Mouse (Mus musculus): ENCODE results near the gene Mib2. TPM values are rescaled to one million over a fixed set of nuclear protein-coding genes. Genes with fewer than 3 reads are reported as not detected.
"Not testable (repeated sequence)": the region's sequence is repeated elsewhere in the genome, so short reads cannot be mapped to it uniquely, and the experiment has no call there.

The Mib2 gene
- polyA plus RNA-seq, 1 experiment from 2014 or later = 20.0 TPM

- Histone ChIP-seq H3K36me3 (replicated peaks) (peaks cover 36% of the 10 kb centered on the region), H3K9me3 (no peaks in the 10 kb centered on the region), H3K4me1 (peaks cover 16% of the 10 kb centered on the region), H3K4me3 (no peak overlapping the region), H3K27me3 (replicated peaks; ENCODE audit: low read depth, poor library complexity, severe bottlenecking) (peaks cover 34% of the 10 kb centered on the region), H3K27ac (replicated peaks) (no peak overlapping the region)
- WGBS = 93% methylated on average over 10 of the region's 10 CpGs
- no peak for DNase-seq (ENCODE audit: low spot score)
These were observed 10.0 kb downstream of the Mib2 start for GRCm38 (mm10) chr4:155658961-155659360.

DNA sequence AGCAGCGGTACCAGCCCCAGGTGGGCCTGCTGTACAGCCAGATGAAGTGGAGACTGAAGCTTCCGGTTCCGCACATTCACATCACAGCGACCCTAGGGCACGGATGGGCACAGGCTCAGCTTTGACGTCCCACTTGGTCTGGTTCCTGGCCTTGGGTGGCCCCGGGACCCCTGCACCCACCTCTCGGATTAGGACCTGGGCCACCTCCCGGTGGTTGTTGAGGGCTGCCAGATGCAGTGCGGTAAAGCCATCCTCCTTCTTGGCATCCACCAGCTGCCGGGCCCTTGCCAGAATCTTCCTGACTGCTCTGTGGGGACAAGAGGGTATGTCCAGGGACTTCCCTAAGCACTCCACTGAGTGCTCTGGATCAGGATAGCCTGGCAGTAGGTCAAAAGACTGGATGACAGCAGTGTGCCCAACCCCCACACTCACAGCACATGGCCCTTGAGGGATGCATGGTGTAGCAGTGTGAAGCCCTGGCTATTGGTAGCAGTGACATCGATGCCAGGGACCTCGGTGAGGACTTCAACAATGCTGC is 12.7 kb downstream of the Mib2 start:
- Histone ChIP-seq H3K27ac (replicated peaks) (no peak overlapping the region), H3K27me3 (replicated peaks; ENCODE audit: low read depth, poor library complexity, severe bottlenecking) (peaks cover 61% of the 10 kb centered on the region), H3K4me1 (peaks cover 43% of the 10 kb centered on the region), H3K36me3 (replicated peaks) (peaks cover 45% of the 10 kb centered on the region), H3K9me3 (no peaks in the 10 kb centered on the region), H3K4me3 (no peak overlapping the region)
- 92% methylated on average over 13 of the region's 13 CpGs for WGBS
- DNase-seq (ENCODE audit: low spot score) = no peak

DNA sequence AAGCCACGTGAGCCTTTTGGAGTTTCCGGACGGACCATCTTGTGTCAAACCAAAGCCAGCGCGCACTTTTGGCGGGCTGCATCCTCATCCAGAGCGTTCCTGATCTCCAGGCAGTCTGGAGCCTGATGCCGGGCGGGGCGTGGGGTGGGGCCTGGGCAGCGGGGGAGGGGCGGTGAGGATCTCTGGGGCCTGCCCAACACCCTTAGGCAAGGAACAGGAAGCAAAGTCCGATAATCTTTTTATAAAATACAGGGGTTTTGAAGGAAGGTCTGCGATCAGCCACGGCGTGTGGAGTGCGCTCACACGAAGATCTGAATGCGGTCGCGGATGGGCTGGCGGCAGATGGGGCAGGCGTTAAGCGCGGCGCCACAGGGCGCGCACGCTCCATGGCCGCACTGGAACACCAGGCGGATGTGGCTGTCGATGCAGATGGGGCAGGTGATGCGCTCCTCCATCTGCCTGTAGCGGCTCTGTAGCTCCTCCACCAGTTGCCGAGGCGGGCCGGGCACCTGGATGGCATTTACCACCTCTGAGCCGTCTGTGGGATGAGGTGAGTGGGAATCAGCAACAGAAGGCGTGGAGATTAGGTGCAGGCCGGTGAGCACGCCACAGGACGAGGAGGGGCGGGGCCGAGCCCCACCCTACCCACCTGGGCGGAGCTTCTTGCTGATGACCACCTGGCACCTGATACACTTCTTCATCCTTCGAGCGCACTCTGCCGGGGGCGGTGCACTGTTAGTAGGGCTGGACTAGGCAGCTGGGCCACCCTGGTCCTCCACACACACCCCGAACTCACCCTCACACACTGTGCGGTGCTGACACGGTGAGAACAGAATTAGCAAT is 14.3 kb downstream of the Mib2 start:
- Histone ChIP-seq H3K9me3 (no peaks in the 10 kb centered on the region), H3K36me3 (replicated peaks) (peaks cover 52% of the 10 kb centered on the region), H3K27ac (replicated peaks) (peak overlapping the region; percentile 58; the same call in 1 of the 2 replicates), H3K4me3 (peak overlapping the region; percentile 61), H3K4me1 (peaks cover 44% of the 10 kb centered on the region), H3K27me3 (replicated peaks; ENCODE audit: low read depth, poor library complexity, severe bottlenecking) (peaks cover 72% of the 10 kb centered on the region)
- peak; percentile 77 for DNase-seq (ENCODE audit: low spot score)
- WGBS = 1% methylated on average over 52 of the region's 52 CpGs

GRCm38 (mm10) chr4:155654183-155654455 is 14.9 kb downstream of the Mib2 start:
- Histone ChIP-seq H3K9me3 (no peaks in the 10 kb centered on the region), H3K27me3 (replicated peaks; ENCODE audit: low read depth, poor library complexity, severe bottlenecking) (peaks cover 72% of the 10 kb centered on the region), H3K36me3 (replicated peaks) (peaks cover 56% of the 10 kb centered on the region), H3K4me1 (peaks cover 44% of the 10 kb centered on the region), H3K4me3 (peak overlapping the region; percentile 61), H3K27ac (replicated peaks) (peak overlapping the region; percentile 58; the same call in 1 of the 2 replicates)
- 2% methylated on average over 6 of the region's 6 CpGs for WGBS
- no peak for DNase-seq (ENCODE audit: low spot score)

- H3K27ac ChIP-seq (replicated peaks) = peak overlapping the region; percentile 78; the same call in 1 of the 2 replicates
- DNase-seq (ENCODE audit: low spot score) = peak; percentile 63
These were observed 15.4 kb downstream of the Mib2 start for GRCm38 (mm10) chr4:155653451-155654182.

DNA sequence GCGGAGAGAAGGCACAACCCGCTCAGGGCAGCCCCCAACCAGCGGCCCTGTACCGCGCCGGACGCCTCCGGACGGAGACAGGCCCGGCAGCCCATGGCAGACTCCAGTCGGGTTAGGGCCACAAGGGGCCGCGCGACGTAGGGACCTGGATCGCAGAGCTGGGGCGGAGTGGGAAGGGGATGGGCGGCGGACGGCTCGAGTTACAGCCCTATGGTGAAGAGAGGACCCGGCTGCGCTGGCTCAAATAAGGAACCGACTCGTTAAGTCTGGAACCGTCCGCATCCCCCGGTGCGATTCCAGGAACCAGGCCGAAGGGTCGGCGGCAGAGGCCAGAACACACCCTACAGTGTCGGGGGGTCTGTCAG is 15.9 kb downstream of the Mib2 start, which contains the start of gene Mmp23:
Mmp23 (minus strand) TSS at position 299 of the 365 bp plus-strand sequence.
- peak within 1 kb of the TSS; percentile 78 for H3K27ac ChIP-seq (replicated peaks)
- H3K36me3 ChIP-seq (replicated peaks) = peaks cover 59% of the 10 kb centered on the region
- H3K4me3 ChIP-seq = peak within 1 kb of the TSS; percentile 61
- H3K4me1 ChIP-seq = peaks cover 44% of the 10 kb centered on the region
- peak; percentile 84 for DNase-seq (ENCODE audit: low spot score)
- WGBS = under 1% methylated on average over 33 of the region's 33 CpGs
- H3K9me3 ChIP-seq = no peaks in the 10 kb centered on the region
- H3K27me3 ChIP-seq (replicated peaks; ENCODE audit: low read depth, poor library complexity, severe bottlenecking) = peaks cover 72% of the 10 kb centered on the region

More at GRCm38 (mm10) chr4:155653451-155654182, 15.4 kb downstream of the Mib2 start:
- Histone ChIP-seq H3K4me1 (peaks cover 44% of the 10 kb centered on the region), H3K27me3 (replicated peaks; ENCODE audit: low read depth, poor library complexity, severe bottlenecking) (peaks cover 72% of the 10 kb centered on the region), H3K36me3 (replicated peaks) (peaks cover 56% of the 10 kb centered on the region), H3K4me3 (peak overlapping the region; percentile 61), H3K9me3 (no peaks in the 10 kb centered on the region)
- 3% methylated on average over 31 of the region's 31 CpGs for WGBS

DNA sequence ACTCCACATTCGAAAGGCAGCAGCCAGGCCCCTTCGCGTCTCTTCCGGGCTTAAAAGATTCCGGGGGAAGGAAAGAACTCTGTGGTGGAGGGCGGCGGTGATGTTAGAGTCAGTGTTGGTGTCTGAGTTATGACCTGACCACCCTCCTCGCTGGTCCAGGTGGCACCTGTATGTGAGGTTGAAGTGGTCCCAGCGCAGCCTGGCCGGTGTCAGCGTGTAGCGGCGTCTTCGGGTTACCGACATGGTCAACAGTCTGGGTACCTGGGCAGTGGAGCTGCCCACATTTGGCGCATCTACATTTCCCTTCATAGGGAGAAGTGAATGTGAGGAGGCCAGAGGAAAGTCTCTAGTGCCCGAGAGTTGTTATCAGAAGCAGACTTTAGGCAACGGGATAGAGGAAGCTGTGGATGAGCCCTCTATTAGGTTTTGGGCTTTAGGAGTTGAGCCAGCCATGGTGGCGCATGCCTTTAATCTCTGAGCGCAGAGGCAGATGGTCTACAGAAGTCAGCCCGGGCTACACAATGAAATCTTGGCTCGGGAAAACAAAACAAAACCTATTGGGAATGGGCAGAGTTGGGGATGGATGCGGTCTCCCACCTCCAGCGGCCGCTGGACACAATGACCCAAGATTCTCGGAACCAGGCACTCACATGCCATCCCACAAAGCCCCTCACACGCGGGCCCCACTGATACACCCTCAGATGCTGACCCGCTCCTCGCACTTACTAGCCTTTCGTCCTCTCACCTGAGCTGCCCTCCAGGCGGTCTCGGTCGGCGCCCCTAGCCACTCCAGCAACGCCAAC is 16.5 kb downstream of the Mib2 start:
- Histone ChIP-seq H3K36me3 (replicated peaks) (peaks cover 59% of the 10 kb centered on the region), H3K4me1 (peaks cover 44% of the 10 kb centered on the region), H3K27me3 (replicated peaks; ENCODE audit: low read depth, poor library complexity, severe bottlenecking) (peaks cover 72% of the 10 kb centered on the region), H3K4me3 (peak overlapping the region; percentile 61), H3K27ac (replicated peaks) (peak overlapping the region; percentile 78), H3K9me3 (no peaks in the 10 kb centered on the region)
- WGBS = 20% methylated on average over 36 of the region's 36 CpGs
- no peak for DNase-seq (ENCODE audit: low spot score)

DNA sequence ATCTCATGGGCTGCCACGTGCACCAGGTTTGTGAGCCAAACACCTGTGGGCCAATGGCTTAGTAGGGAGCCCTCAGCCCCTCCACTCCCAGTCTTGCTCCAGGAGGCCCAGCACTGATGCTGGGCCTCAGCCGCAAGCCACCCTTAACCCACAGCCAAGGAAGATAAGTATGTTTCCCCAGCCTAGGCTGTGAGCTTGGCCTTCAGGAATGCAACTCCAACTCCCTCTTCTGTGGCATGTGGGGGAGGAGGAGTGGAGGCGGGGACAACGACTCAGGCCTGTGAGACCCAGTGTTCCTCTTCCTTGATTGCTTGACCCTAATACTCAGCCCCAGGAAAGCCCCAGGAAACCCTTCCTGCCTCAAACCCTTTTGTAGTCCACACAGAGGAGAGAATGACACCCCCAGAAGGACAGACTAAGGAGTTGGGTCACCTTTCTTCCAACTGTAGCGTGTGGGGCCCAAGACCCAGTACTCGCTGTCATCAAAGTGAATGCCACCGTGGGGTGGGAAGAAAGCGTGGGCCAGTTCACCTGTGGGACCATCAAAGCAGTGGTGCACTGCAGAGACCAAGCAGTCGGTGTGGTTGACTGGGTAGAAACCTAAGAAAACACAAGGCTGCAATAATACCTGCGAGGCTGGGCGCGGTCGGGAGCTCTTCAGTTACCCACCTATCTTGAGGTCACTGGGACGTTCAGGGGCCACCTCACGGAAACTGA is 17.3 kb downstream of the Mib2 start:
- peaks cover 44% of the 10 kb centered on the region for H3K4me1 ChIP-seq
- H3K4me3 ChIP-seq = no peak overlapping the region; the same call in 1 of the 2 replicates
- no peaks in the 10 kb centered on the region for H3K9me3 ChIP-seq
- whole genome bisulfite sequencing = 69% methylated on average over 15 of the region's 15 CpGs
- H3K27me3 ChIP-seq (replicated peaks; ENCODE audit: low read depth, poor library complexity, severe bottlenecking) = peaks cover 66% of the 10 kb centered on the region
- H3K36me3 ChIP-seq (replicated peaks) = peaks cover 60% of the 10 kb centered on the region
- no peak for DNase-seq (ENCODE audit: low spot score)
- H3K27ac ChIP-seq (replicated peaks) = no peak overlapping the region

GRCm38 (mm10) chr4:155649355-155649754 is 19.6 kb downstream of the Mib2 start:
- H3K4me1 ChIP-seq = peaks cover 32% of the 10 kb centered on the region
- no peaks in the 10 kb centered on the region for H3K9me3 ChIP-seq
- 95% methylated on average over 11 of the region's 11 CpGs for WGBS
- H3K36me3 ChIP-seq (replicated peaks) = peaks cover 74% of the 10 kb centered on the region
- no peak overlapping the region for H3K4me3 ChIP-seq
- DNase-seq (ENCODE audit: low spot score) = no peak
- no peak overlapping the region for H3K27ac ChIP-seq (replicated peaks)
- H3K27me3 ChIP-seq (replicated peaks; ENCODE audit: low read depth, poor library complexity, severe bottlenecking) = peaks cover 42% of the 10 kb centered on the region

DNA sequence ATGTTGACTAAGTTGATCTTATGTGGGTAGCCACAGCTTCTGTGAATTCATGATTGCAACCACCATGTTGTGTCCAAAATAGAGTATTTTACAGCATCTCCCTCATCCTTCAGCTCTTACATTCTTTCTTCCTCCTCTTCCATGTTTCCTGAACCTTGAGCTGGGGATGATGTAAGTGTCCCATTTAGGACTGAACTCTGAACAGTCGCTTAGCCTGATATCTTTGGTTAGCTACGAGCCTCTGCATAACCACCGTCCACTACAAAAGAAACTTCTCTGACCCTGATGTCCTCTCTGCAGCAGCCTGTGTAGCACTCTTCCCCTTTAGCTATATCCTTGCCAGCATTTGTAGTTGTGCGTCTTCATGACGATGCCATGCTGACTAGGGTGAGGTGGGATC is 23.3 kb downstream of the Mib2 start:
- H3K9me3 ChIP-seq = no peaks in the 10 kb centered on the region
- peaks cover 95% of the 10 kb centered on the region for H3K36me3 ChIP-seq (replicated peaks)
- no peaks in the 10 kb centered on the region for H3K4me1 ChIP-seq
- no peak overlapping the region for H3K27ac ChIP-seq (replicated peaks)
- no peak overlapping the region for H3K4me3 ChIP-seq
- WGBS = 96% methylated on average over 5 of the region's 5 CpGs
- no peak for DNase-seq (ENCODE audit: low spot score)
- H3K27me3 ChIP-seq (replicated peaks; ENCODE audit: low read depth, poor library complexity, severe bottlenecking) = peaks cover 6% of the 10 kb centered on the region

DNA sequence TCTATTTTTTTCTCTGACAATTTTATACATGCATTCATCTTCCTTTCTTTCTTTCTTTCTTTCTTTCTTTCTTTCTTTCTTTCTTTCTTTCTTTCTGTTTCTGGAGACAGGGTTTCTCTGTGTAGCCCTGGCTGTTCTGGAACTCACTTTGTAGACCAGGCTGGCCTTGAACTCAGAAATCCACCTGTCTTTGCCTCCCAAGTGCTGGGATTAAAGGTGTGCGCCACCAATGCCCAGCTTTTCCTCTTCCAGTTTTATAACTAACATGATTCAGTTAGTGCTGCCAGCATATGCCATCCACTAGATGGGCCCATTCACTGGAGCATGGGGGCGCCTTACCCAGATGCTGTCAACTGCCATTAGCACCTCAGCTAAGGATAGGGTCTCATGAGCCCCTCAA is 23.7 kb downstream of the Mib2 start, which contains the start of gene Gm10563:
Gm10563 (minus strand) TSS at position 101 of the 400 bp plus-strand sequence.
- not testable (repeated sequence) for DNase-seq (ENCODE audit: low spot score); H3K9me3 ChIP-seq; H3K4me1 ChIP-seq; H3K27me3 ChIP-seq (replicated peaks; ENCODE audit: low read depth, poor library complexity, severe bottlenecking); H3K4me3 ChIP-seq; H3K27ac ChIP-seq (replicated peaks)
- peaks cover 95% of the 10 kb centered on the region for H3K36me3 ChIP-seq (replicated peaks)
- 93% methylated on average over 2 of the region's 2 CpGs for WGBS

Data from embryonic facial prominence, embryonic 10.5 days (tissue).